Mouse (Mus musculus): Measurements from ENCODE around the gene Gm42906.

DNA sequence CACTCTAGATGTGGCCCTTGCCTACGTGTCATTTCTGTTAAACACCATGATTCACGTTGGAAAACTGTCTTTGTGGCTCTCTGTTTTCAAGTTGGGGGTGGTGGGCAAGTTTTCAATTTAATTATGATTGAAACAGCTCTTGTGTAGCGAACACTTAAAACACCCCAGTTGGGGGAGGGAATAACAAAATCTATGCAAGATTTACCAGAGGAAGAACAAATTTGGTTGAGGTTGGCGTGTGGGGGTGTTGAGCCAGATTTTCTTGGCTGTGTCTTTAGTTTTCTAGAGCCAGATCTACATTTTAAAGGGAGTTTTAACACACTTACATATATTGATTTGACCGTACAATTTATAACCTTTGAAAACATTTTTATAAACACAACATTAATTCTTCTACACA is 368.2 kb downstream of the Gm42906 start:
- no peak for TF ChIP-seq CTCF (conservative IDR thresholded peaks at IDR 0.05; ENCODE audit: low read length)
- no peak for TF ChIP-seq NANOG (IDR thresholded peaks at IDR 0.05; ENCODE audit: borderline replicate concordance, low read length)
- TF ChIP-seq POU5F1 (IDR thresholded peaks at IDR 0.05; ENCODE audit: borderline replicate concordance, low read length), result no peak
